Mouse (Mus musculus) heart, postnatal 0 days (tissue): ENCODE results near the gene Ly9.

Experiments
- CTCF ChIP-seq: IDR thresholded peaks from 2 replicates; pipeline ENCODE4 v1.5.1; 2016; ENCODE audit warnings: antibody characterized with exemption, control low read depth, low read depth
- EP300 ChIP-seq: IDR thresholded peaks from 2 replicates; pipeline ENCODE4 v1.6.1; 2016; ENCODE audit warnings: antibody characterized with exemption, low read depth

DNA sequence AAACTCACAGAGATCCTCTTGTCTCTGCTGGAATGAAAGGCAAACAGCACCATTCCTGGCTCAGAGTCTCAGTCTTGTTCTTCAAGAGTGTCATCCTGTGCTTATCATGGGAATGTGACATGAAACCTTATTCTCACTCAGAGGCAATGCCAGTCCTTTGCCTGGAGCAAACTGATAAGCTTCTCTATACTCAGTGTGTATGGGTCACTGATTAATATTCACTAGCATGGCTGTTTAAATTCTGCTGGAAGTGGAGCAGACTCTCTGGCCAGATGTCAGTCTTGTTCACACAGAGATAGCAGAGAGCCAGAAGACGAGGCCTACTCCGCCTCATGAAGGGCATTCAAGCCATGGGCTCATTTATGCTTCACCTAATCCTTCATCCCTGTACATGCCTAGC lies 22.6 kb downstream of the Ly9 start:
- TF ChIP-seq CTCF: no peak
- no peak for TF ChIP-seq EP300
